Mouse (Mus musculus): Measurements from ENCODE around the gene Gpr27. TPM values are rescaled to one million over a fixed set of nuclear protein-coding genes. Genes with fewer than 3 reads are reported as not detected.

Gpr27 gene
- polyA plus RNA-seq, 1 experiment from 2014 or later: 10.4 TPM

- 77% methylated on average over 8 of the region's 8 CpGs for WGBS
Observed at GRCm38 (mm10) chr6:99663232-99663631, 29.2 kb upstream of the Gpr27 start.

GRCm38 (mm10) chr6:99665457-99666317, 26.8 kb upstream of the Gpr27 start:
- H3K36me3 ChIP-seq: no peaks in the 10 kb centered on the region
- 32% methylated on average over 16 of the region's 16 CpGs for whole genome bisulfite sequencing
- peaks cover 36% of the 10 kb centered on the region for H3K4me1 ChIP-seq
- H3K9ac ChIP-seq: peak overlapping the region; percentile 84
- no peak for ATAC-seq (ENCODE audit: low FRiP score, low read depth)
- peak overlapping the region; percentile 91 for H3K4me2 ChIP-seq (replicated peaks)
- H3K9me3 ChIP-seq: no peaks in the 10 kb centered on the region
- H3K4me3 ChIP-seq: peak overlapping the region; percentile 79
- no peaks in the 10 kb centered on the region for H3K27me3 ChIP-seq (replicated peaks)
- H3K27ac ChIP-seq: no peak overlapping the region

More at GRCm38 (mm10) chr6:99663232-99663631, 29.2 kb upstream of the Gpr27 start:
- Histone ChIP-seq H3K27me3 (replicated peaks) (no peaks in the 10 kb centered on the region), H3K4me2 (replicated peaks) (no peak overlapping the region), H3K36me3 (no peaks in the 10 kb centered on the region), H3K4me1 (peaks cover 24% of the 10 kb centered on the region), H3K9ac (no peak overlapping the region), H3K9me3 (no peaks in the 10 kb centered on the region), H3K4me3 (no peak overlapping the region), H3K27ac (no peak overlapping the region)
- no peak for ATAC-seq (ENCODE audit: low FRiP score, low read depth)

DNA sequence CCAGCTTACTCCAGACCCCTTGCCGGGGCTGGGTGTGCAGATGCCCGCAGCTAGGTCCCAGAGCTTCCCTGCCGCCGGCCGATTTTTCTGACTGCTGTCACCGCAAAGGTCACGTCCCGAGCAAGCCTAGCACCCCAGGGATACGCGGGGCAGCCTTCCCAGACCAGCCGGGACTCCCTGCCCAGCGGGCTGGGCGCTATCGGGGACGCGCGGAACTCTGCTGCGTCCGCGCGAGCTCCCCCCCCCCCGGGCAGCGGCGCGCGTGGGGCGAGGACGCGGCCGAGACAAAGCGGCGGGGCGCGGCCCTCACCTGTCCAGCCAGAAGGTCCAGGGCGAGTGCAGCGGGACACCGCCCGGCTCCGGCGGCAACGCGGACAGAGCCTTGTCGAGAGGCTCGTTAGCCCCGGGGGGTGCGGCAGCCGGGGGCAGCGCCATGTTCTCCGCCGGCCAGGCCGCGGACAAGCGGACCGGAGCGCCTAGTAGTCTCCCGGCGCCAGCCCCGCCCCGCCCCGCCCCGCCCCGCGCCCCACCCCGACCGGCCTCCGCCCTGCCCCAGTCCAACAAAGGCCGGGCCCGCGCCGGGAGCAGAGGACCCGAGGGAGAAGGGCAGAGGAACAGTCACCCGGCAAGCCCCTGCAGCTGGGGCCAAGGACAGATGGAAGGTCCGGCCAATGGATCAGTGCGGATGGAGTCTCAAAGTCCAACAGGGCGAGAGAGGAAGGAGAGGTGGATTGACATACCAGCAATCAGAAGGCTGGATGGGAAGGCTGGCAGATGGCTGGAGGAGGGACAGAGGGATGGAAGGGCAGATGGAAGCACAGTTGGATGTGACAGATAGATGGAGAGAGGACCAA, 25.9 kb upstream of the Gpr27 start, which contains the start of the genes Eif4e3 and Gm20696:
TSS of gene Eif4e3 (minus strand) at position 454 of the 854 bp plus-strand sequence.
TSS of gene Gm20696 (minus strand) at position 480 of the 854 bp plus-strand sequence.
- H3K4me1 ChIP-seq: peaks cover 36% of the 10 kb centered on the region
- H3K36me3 ChIP-seq: no peaks in the 10 kb centered on the region
- WGBS: under 1% methylated on average over 70 of the region's 75 CpGs

GRCm38 (mm10) chr6:99667290-99667689, 25.2 kb upstream of the Gpr27 start:
- no peaks in the 10 kb centered on the region for H3K36me3 ChIP-seq
- 40% methylated on average over 8 of the region's 8 CpGs for WGBS
- peaks cover 36% of the 10 kb centered on the region for H3K4me1 ChIP-seq
- peak overlapping the region; percentile 91 for H3K4me2 ChIP-seq (replicated peaks)
- H3K9me3 ChIP-seq: no peaks in the 10 kb centered on the region
- no peak overlapping the region for H3K27ac ChIP-seq
- H3K27me3 ChIP-seq (replicated peaks): no peaks in the 10 kb centered on the region
- H3K9ac ChIP-seq: peak overlapping the region; percentile 84; the same call in 1 of the 2 replicates
- peak overlapping the region; percentile 79; the same call in 1 of the 2 replicates for H3K4me3 ChIP-seq
- no peak for ATAC-seq (ENCODE audit: low FRiP score, low read depth)

More for the DNA sequence above, 25.9 kb upstream of the Gpr27 start, which contains the start of the genes Eif4e3 and Gm20696:
- no peaks in the 10 kb centered on the region for H3K9me3 ChIP-seq
- H3K4me2 ChIP-seq (replicated peaks): peak within 1 kb of the TSS; percentile 91
- H3K9ac ChIP-seq: peak within 1 kb of the TSS; percentile 84
- ATAC-seq (ENCODE audit: low FRiP score, low read depth): peak; percentile 52
- peak within 1 kb of the TSS; percentile 42; the same call in 1 of the 2 replicates for H3K27ac ChIP-seq
- H3K4me3 ChIP-seq: peak within 1 kb of the TSS; percentile 79
- no peaks in the 10 kb centered on the region for H3K27me3 ChIP-seq (replicated peaks)

- Histone ChIP-seq H3K36me3 (no peaks in the 10 kb centered on the region), H3K27me3 (replicated peaks) (no peaks in the 10 kb centered on the region), H3K9me3 (no peaks in the 10 kb centered on the region), H3K4me3 (no peak overlapping the region), H3K27ac (no peak overlapping the region), H3K9ac (no peak overlapping the region), H3K4me2 (replicated peaks) (peak overlapping the region; percentile 14; the same call in 1 of the 2 replicates), H3K4me1 (peaks cover 36% of the 10 kb centered on the region)
- ATAC-seq (ENCODE audit: low FRiP score, low read depth): peak; percentile 76
- 13% methylated on average over 5 of the region's 5 CpGs for WGBS
Observed at GRCm38 (mm10) chr6:99669481-99670325, 22.8 kb upstream of the Gpr27 start.

DNA sequence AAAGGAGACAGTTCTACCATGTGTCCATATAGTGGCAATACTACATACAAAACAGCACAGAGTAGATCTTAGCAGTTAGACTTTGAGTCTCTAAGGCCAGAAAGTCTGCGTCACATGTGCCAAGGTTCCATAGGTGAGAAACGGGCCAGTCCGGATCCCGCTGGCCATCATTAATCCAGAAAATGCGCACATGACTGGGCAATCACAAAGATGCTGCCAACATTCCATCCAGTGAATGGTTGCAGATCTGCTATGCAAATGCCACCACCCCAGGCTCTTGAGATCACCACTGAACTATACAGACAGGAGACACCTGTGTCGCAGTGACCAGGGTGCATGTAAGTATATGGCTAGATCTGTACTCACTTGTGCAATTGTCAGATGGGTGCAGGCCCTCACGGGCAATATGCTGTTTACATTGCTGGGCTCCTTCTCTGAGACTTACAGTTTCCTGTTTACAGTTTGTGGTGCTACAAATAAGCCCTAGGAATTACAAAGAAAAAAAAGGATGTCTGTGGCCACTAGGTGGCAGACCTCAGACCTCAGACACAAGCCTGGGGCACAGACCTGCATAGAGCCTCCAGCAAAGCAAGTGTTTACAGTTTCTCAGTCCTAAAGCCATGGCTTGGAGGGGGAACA, 21.9 kb upstream of the Gpr27 start:
- ATAC-seq (ENCODE audit: low FRiP score, low read depth): 0 out of 2 replicates have a peak, but pooled peaks have one; percentile 14
- Histone ChIP-seq H3K27ac (no peak overlapping the region), H3K4me1 (peaks cover 33% of the 10 kb centered on the region), H3K4me3 (no peak overlapping the region), H3K9ac (no peak overlapping the region), H3K9me3 (no peaks in the 10 kb centered on the region), H3K36me3 (no peaks in the 10 kb centered on the region), H3K4me2 (replicated peaks) (no peak overlapping the region), H3K27me3 (replicated peaks) (no peaks in the 10 kb centered on the region)
- WGBS: 71% methylated on average over 7 of the region's 7 CpGs

GRCm38 (mm10) chr6:99671768-99672167, 20.7 kb upstream of the Gpr27 start:
- no peak for ATAC-seq (ENCODE audit: low FRiP score, low read depth)
- Histone ChIP-seq H3K9me3 (no peaks in the 10 kb centered on the region), H3K27ac (no peak overlapping the region)

GRCm38 (mm10) chr6:99674482-99674881, 18.0 kb upstream of the Gpr27 start:
- no peak for ATAC-seq (ENCODE audit: low FRiP score, low read depth)
- WGBS: 82% methylated on average over 4 of the region's 4 CpGs
- H3K27ac ChIP-seq: no peak overlapping the region

More at GRCm38 (mm10) chr6:99671768-99672167, 20.7 kb upstream of the Gpr27 start:
- Histone ChIP-seq H3K27me3 (replicated peaks) (no peaks in the 10 kb centered on the region), H3K36me3 (no peaks in the 10 kb centered on the region), H3K9ac (no peak overlapping the region), H3K4me2 (replicated peaks) (no peak overlapping the region), H3K4me3 (no peak overlapping the region), H3K4me1 (peaks cover 27% of the 10 kb centered on the region)
- 57% methylated on average over 3 of the region's 3 CpGs for WGBS

GRCm38 (mm10) chr6:99677325-99677724, 15.2 kb upstream of the Gpr27 start:
- ATAC-seq (ENCODE audit: low FRiP score, low read depth): no peak
- H3K27me3 ChIP-seq (replicated peaks): no peaks in the 10 kb centered on the region
- H3K4me1 ChIP-seq: no peaks in the 10 kb centered on the region
- no peak overlapping the region for H3K4me3 ChIP-seq
- no peak overlapping the region for H3K4me2 ChIP-seq (replicated peaks)
- no peak overlapping the region for H3K9ac ChIP-seq
- H3K9me3 ChIP-seq: no peaks in the 10 kb centered on the region
- no peaks in the 10 kb centered on the region for H3K36me3 ChIP-seq
- no peak overlapping the region for H3K27ac ChIP-seq
- 87% methylated on average over 8 of the region's 8 CpGs for WGBS

More at GRCm38 (mm10) chr6:99674482-99674881, 18.0 kb upstream of the Gpr27 start:
- H3K9me3 ChIP-seq: no peaks in the 10 kb centered on the region
- H3K4me2 ChIP-seq (replicated peaks): no peak overlapping the region
- H3K36me3 ChIP-seq: no peaks in the 10 kb centered on the region
- no peak overlapping the region for H3K4me3 ChIP-seq
- H3K4me1 ChIP-seq: peaks cover 13% of the 10 kb centered on the region
- H3K27me3 ChIP-seq (replicated peaks): no peaks in the 10 kb centered on the region
- no peak overlapping the region for H3K9ac ChIP-seq

- no peaks in the 10 kb centered on the region for H3K27me3 ChIP-seq (replicated peaks)
- no peak overlapping the region for H3K4me3 ChIP-seq
- no peaks in the 10 kb centered on the region for H3K4me1 ChIP-seq
- ATAC-seq (ENCODE audit: low FRiP score, low read depth): no peak
- H3K9me3 ChIP-seq: no peaks in the 10 kb centered on the region
- no peak overlapping the region for H3K4me2 ChIP-seq (replicated peaks)
- no peaks in the 10 kb centered on the region for H3K36me3 ChIP-seq
- WGBS: 74% methylated on average over 11 of the region's 11 CpGs
- no peak overlapping the region for H3K9ac ChIP-seq
- H3K27ac ChIP-seq: no peak overlapping the region
Observed at GRCm38 (mm10) chr6:99678108-99678507, 14.4 kb upstream of the Gpr27 start.

DNA sequence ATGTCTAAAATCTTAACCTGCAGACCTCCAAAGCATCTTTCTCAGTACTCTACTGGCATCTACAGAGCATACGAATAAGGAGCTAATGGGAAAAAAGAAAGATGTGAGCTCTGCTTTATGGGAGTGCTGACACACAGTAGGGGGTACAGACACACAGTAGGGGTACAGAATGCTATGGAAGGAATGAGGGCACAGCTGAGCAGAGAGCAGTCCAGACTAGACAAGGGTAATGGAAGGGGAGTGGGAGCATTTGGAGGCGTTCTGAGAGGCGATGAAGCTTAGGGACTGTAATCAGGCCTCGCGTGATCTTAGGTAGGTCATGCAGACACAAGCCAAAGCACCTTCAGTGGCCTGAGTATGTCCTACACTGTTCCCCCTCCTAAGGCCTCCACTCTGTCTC, 8.5 kb upstream of the Gpr27 start:
- Histone ChIP-seq H3K27me3 (replicated peaks) (peaks cover 7% of the 10 kb centered on the region; the same call in 1 of the 2 replicates), H3K4me3 (no peak overlapping the region), H3K36me3 (no peaks in the 10 kb centered on the region), H3K4me1 (no peaks in the 10 kb centered on the region), H3K27ac (no peak overlapping the region), H3K9ac (no peak overlapping the region), H3K9me3 (no peaks in the 10 kb centered on the region), H3K4me2 (replicated peaks) (no peak overlapping the region)
- ATAC-seq (ENCODE audit: low FRiP score, low read depth): no peak
- WGBS: 91% methylated on average over 5 of the region's 5 CpGs

Data from neural tube, embryonic 12.5 days (tissue).